7 mouse cellular contexts compared by ENCODE assay signal in genomic region chr10:26798752-26799411, GRCm38 (mm10). TPM values are rescaled to one million over a fixed set of nuclear protein-coding genes. Genes with fewer than 3 reads are reported as not detected.
A peak's percentile ranks its signal among the peaks of the same experiment; 100 is the strongest.
DNase-seq lines count a peak whose midpoint lies in the region; ATAC-seq and TF ChIP-seq lines count a peak whose summit lies in the region.

No protein-coding gene starts in this region.

- TF ChIP-seq CTCF in lung, postnatal 0 days (IDR thresholded peaks at IDR 0.05): no peak

- no peaks in the 10 kb centered on the region for H3K36me3 ChIP-seq in lung, postnatal 0 days (ENCODE audit: insufficient read depth, low read length)
- H3K36me3 ChIP-seq in stomach, embryonic 16.5 days (ENCODE audit: control insufficient read depth, insufficient read depth, low read length): no peaks in the 10 kb centered on the region

- no peaks in the 10 kb centered on the region for H3K9me3 ChIP-seq in lung, postnatal 0 days (ENCODE audit: low read length)
- no peaks in the 10 kb centered on the region for H3K9me3 ChIP-seq in stomach, embryonic 16.5 days (replicated peaks; ENCODE audit: control insufficient read depth, low read length)

- ATAC-seq in lung, postnatal 0 days: peak; percentile 18; the same call in 1 of the 2 replicates
- ATAC-seq in stomach, embryonic 16.5 days (ENCODE audit: insufficient read depth, low FRiP score): 0 out of 2 replicates have a peak, but pooled peaks have one; percentile 15

- WGBS in lung, postnatal 0 days: 57% methylated on average over 10 of the region's 10 CpGs
- WGBS in large intestine, adult 2 months: 27% methylated on average over 10 of the region's 10 CpGs
- WGBS in stomach, embryonic 16.5 days: 61% methylated on average over 10 of the region's 10 CpGs

- H3K4me1 ChIP-seq in lung, postnatal 0 days (ENCODE audit: insufficient read depth, low read depth, low read length): no peaks in the 10 kb centered on the region
- H3K4me1 ChIP-seq in stomach, embryonic 16.5 days (ENCODE audit: control insufficient read depth, insufficient read depth, low read length): peaks cover 8% of the 10 kb centered on the region; the same call in 1 of the 2 replicates

- no peak for TF ChIP-seq EP300 in lung, postnatal 0 days (IDR thresholded peaks at IDR 0.05)

- no peaks in the 10 kb centered on the region for H3K27me3 ChIP-seq in lung, postnatal 0 days (replicated peaks; ENCODE audit: insufficient read depth, low read length)
- H3K27me3 ChIP-seq in stomach, embryonic 16.5 days (ENCODE audit: control insufficient read depth, insufficient read depth, low read length): no peaks in the 10 kb centered on the region

- no peak overlapping the region for H3K9ac ChIP-seq in lung, postnatal 0 days (replicated peaks; ENCODE audit: low read depth)
- H3K9ac ChIP-seq in stomach, embryonic 16.5 days (ENCODE audit: low read length): no peak overlapping the region

- DNase-seq in lung, postnatal 0 days (ENCODE audit: low spot score): no peak
- no peak for DNase-seq in lung, postnatal 25 days (ENCODE audit: low spot score)
- DNase-seq in adrenal gland, postnatal 25 days: peak; percentile 8
- DNase-seq in large intestine, adult 2 months (ENCODE audit: low read depth, low spot score): peak; percentile 63
- no peak for DNase-seq in retina, postnatal 1 day
- no peak for DNase-seq in frontal cortex, postnatal 10 days (ENCODE audit: low spot score in 2 of 2)

- no peak overlapping the region for H3K4me3 ChIP-seq in lung, postnatal 0 days (ENCODE audit: low read depth, low read length)
- no peak overlapping the region for H3K4me3 ChIP-seq in stomach, embryonic 16.5 days (replicated peaks; ENCODE audit: low read length)

- peak overlapping the region; percentile 43; the same call in 1 of the 2 replicates for H3K27ac ChIP-seq in lung, postnatal 0 days (ENCODE audit: low read length)
- H3K27ac ChIP-seq in stomach, embryonic 16.5 days (ENCODE audit: low read length): peak overlapping the region; percentile 72

- no peak overlapping the region for H3K4me2 ChIP-seq in lung, postnatal 0 days (replicated peaks; ENCODE audit: low read depth, low read length)
- peak overlapping the region; percentile 35; the same call in 1 of the 2 replicates for H3K4me2 ChIP-seq in stomach, embryonic 16.5 days (ENCODE audit: low read depth, low read length)

RNA-seq across cellular contexts. Expression of gene Arhgap18, which starts 45.7 kb away (rescaled TPM):
- 28.6 and 43.3 TPM in 2 replicates for polyA plus RNA-seq in lung, postnatal 0 days (2015; fragmentation: Nextera tagmentation; extraction: Ambion mirVana)
- total RNA-seq in adrenal gland, postnatal 25 days (2021): 33.5 and 52.2 TPM in 2 replicates
- 3.7 and 8.0 TPM in 2 replicates for polyA plus RNA-seq in large intestine, adult 2 months (2012; rRNA removed)
- 34.4 and 40.7 TPM in 2 replicates for polyA plus RNA-seq in stomach, embryonic 16.5 days (2015; fragmentation: Nextera tagmentation; extraction: Ambion mirVana)

Comparison
In these comparisons a context has a peak if more than half of its experiments do, and no peak if none do; other contexts are left out.
1. DNase-seq: peak in adrenal gland, postnatal 25 days (single experiment) and large intestine, adult 2 months (single experiment); none in lung, postnatal 0 days (single experiment), lung, postnatal 25 days (single experiment), retina, postnatal 1 day (single experiment) and frontal cortex, postnatal 10 days (0 of 2).